Mouse (Mus musculus) midbrain, embryonic 10.5 days (tissue): ENCODE results near the gene 4632433K11Rik. TPM values are rescaled to one million over a fixed set of nuclear protein-coding genes. Genes with fewer than 3 reads are reported as not detected.
"Not testable (repeated sequence)": the region's sequence is repeated elsewhere in the genome, so short reads cannot be mapped to it uniquely, and the experiment has no call there.

Source experiments
- DNase-seq: peaks from one replicate; pipeline ENCODE4 v3.0.0-alpha.2; 2017; ENCODE audit warnings: low spot score
- H3K27ac ChIP-seq: fragments of 300-500 bp; sonication (generic); replicated peaks from 2 replicates; pipeline ENCODE4 v1.5.1; 2016; ENCODE audit warnings: mild to moderate bottlenecking
- H3K27me3 ChIP-seq: fragments of 300-500 bp; sonication (generic); 2 replicates; pipeline ENCODE4 v1.6.1; 2016; ENCODE audit warnings: low read depth, mild to moderate bottlenecking; ENCODE audit not compliant: poor library complexity, severe bottlenecking
- H3K36me3 ChIP-seq: fragments of 300-500 bp; sonication (generic); 2 replicates; pipeline ENCODE4 v1.6.1; 2016; ENCODE audit warnings: mild to moderate bottlenecking, moderate library complexity
- H3K4me1 ChIP-seq: fragments of 300-500 bp; sonication (generic); 2 replicates; pipeline ENCODE4 v1.6.1; 2016
- H3K4me3 ChIP-seq: fragments of 300-500 bp; sonication (generic); 2 replicates; pipeline ENCODE4 v1.5.1; 2016; ENCODE audit warnings: mild to moderate bottlenecking, moderate library complexity
- H3K9me3 ChIP-seq: fragments of 300-500 bp; sonication (generic); replicated peaks from 2 replicates; pipeline ENCODE4 v1.6.1; 2016; ENCODE audit warnings: mild to moderate bottlenecking
- WGBS: fragments of 180-500 bp; shearing (Covaris S2); methylation state at CpG from one replicate; pipeline ENCODE4 v1.1.7; 2016; 5-methylcytosine and 5-hydroxymethylcytosine counted together
- polyA plus RNA-seq: library from polyadenylated mRNA; unstranded; fragments of >200 nt; fragmentation: Nextera tagmentation; extraction: Ambion mirVana; gene quantifications from 2 replicates; pipeline ENCODE4 v1.2.1, GENCODE M21; 2016

4632433K11Rik gene
- polyA plus RNA-seq, 1 experiment from 2014 or later = not detected

GRCm38 (mm10) chr7:5014251-5015117 lies 19.4 kb upstream of the 4632433K11Rik start, which contains the start of the genes Zfp524 and Fiz1:
Gene Zfp524, plus strand, starts transcription at chr7:5014415.
Gene Fiz1, minus strand, starts transcription at chr7:5014697.
- Histone ChIP-seq H3K4me3 (peak within 1 kb of the TSS; percentile 77), H3K9me3 (no peaks in the 10 kb centered on the region), H3K27me3 (no peaks in the 10 kb centered on the region), H3K27ac (peak within 1 kb of the TSS; percentile 99), H3K36me3 (peaks cover 51% of the 10 kb centered on the region), H3K4me1 (peaks cover 19% of the 10 kb centered on the region)
- DNase-seq = peak; percentile 97
- under 1% methylated on average over 42 of the region's 42 CpGs for WGBS

- under 1% methylated on average over 65 of the region's 76 CpGs for WGBS
Observed at GRCm38 (mm10) chr7:5015118-5016001, 18.6 kb upstream of the 4632433K11Rik start, which contains the start of gene Gm44973. Gene Gm44973, plus strand, starts transcription at chr7:5015496.

GRCm38 (mm10) chr7:5016057-5016456 lies 17.9 kb upstream of the 4632433K11Rik start:
- Histone ChIP-seq H3K27me3 (no peaks in the 10 kb centered on the region), H3K36me3 (peaks cover 35% of the 10 kb centered on the region), H3K9me3 (no peaks in the 10 kb centered on the region), H3K27ac (peak overlapping the region; percentile 99), H3K4me1 (peaks cover 23% of the 10 kb centered on the region), H3K4me3 (peak overlapping the region; percentile 77)
- WGBS = 72% methylated on average over 3 of the region's 3 CpGs
- no peak for DNase-seq

More at GRCm38 (mm10) chr7:5015118-5016001, 18.6 kb upstream of the 4632433K11Rik start, which contains the start of gene Gm44973:
- peak within 1 kb of the TSS; percentile 99 for H3K27ac ChIP-seq
- peaks cover 20% of the 10 kb centered on the region for H3K4me1 ChIP-seq
- peak within 1 kb of the TSS; percentile 77 for H3K4me3 ChIP-seq
- H3K9me3 ChIP-seq = no peaks in the 10 kb centered on the region
- H3K36me3 ChIP-seq = peaks cover 42% of the 10 kb centered on the region
- H3K27me3 ChIP-seq = no peaks in the 10 kb centered on the region
- DNase-seq = peak; percentile 98

GRCm38 (mm10) chr7:5016920-5017319 lies 17.0 kb upstream of the 4632433K11Rik start:
- DNase-seq = no peak
- peaks cover 31% of the 10 kb centered on the region for H3K4me1 ChIP-seq
- WGBS = 100% methylated on average over 2 of the region's 2 CpGs
- no peaks in the 10 kb centered on the region for H3K27me3 ChIP-seq
- no peak overlapping the region for H3K27ac ChIP-seq
- H3K9me3 ChIP-seq = no peaks in the 10 kb centered on the region
- no peak overlapping the region for H3K4me3 ChIP-seq
- peaks cover 33% of the 10 kb centered on the region for H3K36me3 ChIP-seq

- H3K4me1 ChIP-seq = peaks cover 35% of the 10 kb centered on the region
- no peak overlapping the region; the same call in 1 of the 2 replicates for H3K4me3 ChIP-seq
- no peak overlapping the region for H3K27ac ChIP-seq
- H3K9me3 ChIP-seq = no peaks in the 10 kb centered on the region
- no peaks in the 10 kb centered on the region for H3K27me3 ChIP-seq
- peaks cover 33% of the 10 kb centered on the region for H3K36me3 ChIP-seq
- 87% methylated on average over 16 of the region's 16 CpGs for WGBS
- DNase-seq = no peak
Observed at GRCm38 (mm10) chr7:5017352-5017751, 16.6 kb upstream of the 4632433K11Rik start.

- WGBS = 95% methylated on average over 21 of the region's 21 CpGs
- DNase-seq = no peak
- Histone ChIP-seq H3K36me3 (peaks cover 33% of the 10 kb centered on the region), H3K9me3 (no peaks in the 10 kb centered on the region), H3K27me3 (no peaks in the 10 kb centered on the region), H3K4me1 (peaks cover 38% of the 10 kb centered on the region), H3K27ac (no peak overlapping the region), H3K4me3 (no peak overlapping the region; the same call in 1 of the 2 replicates)
Observed at GRCm38 (mm10) chr7:5017931-5018330, 16.0 kb upstream of the 4632433K11Rik start.

GRCm38 (mm10) chr7:5019576-5019975 lies 14.3 kb upstream of the 4632433K11Rik start:
- not testable (repeated sequence) for DNase-seq, H3K27me3 ChIP-seq, H3K9me3 ChIP-seq
- H3K4me3 ChIP-seq = peak overlapping the region; percentile 93
- 34% methylated on average over 8 of the region's 8 CpGs for WGBS
- H3K4me1 ChIP-seq = peaks cover 31% of the 10 kb centered on the region
- peaks cover 46% of the 10 kb centered on the region for H3K36me3 ChIP-seq
- H3K27ac ChIP-seq = peak overlapping the region; percentile 96

GRCm38 (mm10) chr7:5020000-5020681 lies 13.8 kb upstream of the 4632433K11Rik start, which contains the start of the genes Zfp865 and Ccdc106:
Gene Zfp865, plus strand, starts transcription at chr7:5020376.
Gene Ccdc106, plus strand, starts transcription at chr7:5020553.
- DNase-seq = peak; percentile 100
- peak within 1 kb of the TSS; percentile 93 for H3K4me3 ChIP-seq
- H3K4me1 ChIP-seq = peaks cover 31% of the 10 kb centered on the region
- peak within 1 kb of the TSS; percentile 96 for H3K27ac ChIP-seq
- H3K36me3 ChIP-seq = peaks cover 51% of the 10 kb centered on the region
- no peaks in the 10 kb centered on the region for H3K27me3 ChIP-seq
- WGBS = under 1% methylated on average over 49 of the region's 49 CpGs
- H3K9me3 ChIP-seq = no peaks in the 10 kb centered on the region

- Histone ChIP-seq H3K36me3 (peaks cover 56% of the 10 kb centered on the region), H3K27ac (peak overlapping the region; percentile 96), H3K9me3 (no peaks in the 10 kb centered on the region), H3K4me3 (peak overlapping the region; percentile 93), H3K27me3 (no peaks in the 10 kb centered on the region), H3K4me1 (peaks cover 30% of the 10 kb centered on the region)
- DNase-seq = no peak
- 1% methylated on average over 13 of the region's 15 CpGs for WGBS
Observed at GRCm38 (mm10) chr7:5020685-5021084, 13.2 kb upstream of the 4632433K11Rik start.

GRCm38 (mm10) chr7:5021197-5021596 lies 12.7 kb upstream of the 4632433K11Rik start:
- peak overlapping the region; percentile 93 for H3K4me3 ChIP-seq
- 57% methylated on average over 5 of the region's 5 CpGs for WGBS
- H3K27me3 ChIP-seq = no peaks in the 10 kb centered on the region
- peaks cover 61% of the 10 kb centered on the region for H3K36me3 ChIP-seq
- DNase-seq = no peak
- no peaks in the 10 kb centered on the region for H3K9me3 ChIP-seq
- H3K27ac ChIP-seq = peak overlapping the region; percentile 96
- H3K4me1 ChIP-seq = peaks cover 25% of the 10 kb centered on the region

GRCm38 (mm10) chr7:5029543-5029942 lies 4.4 kb upstream of the 4632433K11Rik start:
- Histone ChIP-seq H3K27ac (no peak overlapping the region), H3K9me3 (peaks cover 41% of the 10 kb centered on the region), H3K4me1 (no peaks in the 10 kb centered on the region), H3K27me3 (peaks cover 16% of the 10 kb centered on the region), H3K36me3 (peaks cover 99% of the 10 kb centered on the region), H3K4me3 (no peak overlapping the region)
- WGBS = 95% methylated on average over 22 of the region's 22 CpGs
- no peak for DNase-seq

GRCm38 (mm10) chr7:5029946-5030345 lies 4.0 kb upstream of the 4632433K11Rik start:
- 92% methylated on average over 21 of the region's 21 CpGs for WGBS
- Histone ChIP-seq H3K27me3 (peaks cover 16% of the 10 kb centered on the region), H3K4me1 (no peaks in the 10 kb centered on the region), H3K36me3 (peaks cover 99% of the 10 kb centered on the region), H3K9me3 (peaks cover 41% of the 10 kb centered on the region), H3K4me3 (peak overlapping the region; percentile 27; the same call in 1 of the 2 replicates), H3K27ac (no peak overlapping the region)
- no peak for DNase-seq
